Mouse (Mus musculus): ENCODE measurements around the gene Arhgap5. TPM values are rescaled to one million over a fixed set of nuclear protein-coding genes. Genes with fewer than 3 reads are reported as not detected.

Arhgap5 gene
- total RNA-seq, 1 experiment, result 65.5 TPM

GRCm38 (mm10) chr12:52481969-52482550 is 21.7 kb upstream of the Arhgap5 start:
- H3K9me3 ChIP-seq (ENCODE audit: control insufficient read depth, insufficient read depth, low read depth, low read length), result no peaks in the 10 kb centered on the region
- DNase-seq (ENCODE audit: low read depth, low spot score), result no peak
- H3K27ac ChIP-seq (ENCODE audit: insufficient read depth, low read depth, low read length, poor library complexity, severe bottlenecking), result no peak overlapping the region
- TF ChIP-seq MAFK (IDR thresholded peaks at IDR 0.05; ENCODE audit: insufficient read depth, low read depth, low read length) (no peak), HCFC1 (IDR thresholded peaks at IDR 0.05; ENCODE audit: borderline replicate concordance, insufficient read depth, low read length) (no peak), CHD2 (IDR thresholded peaks at IDR 0.05; ENCODE audit: low read depth, low read length) (no peak), ZNF384 (IDR thresholded peaks at IDR 0.05; ENCODE audit: low read depth, low read length) (no peak), ZC3H11A (IDR thresholded peaks at IDR 0.05; ENCODE audit: borderline replicate concordance, low read depth, low read length) (no peak)
- H3K4me3 ChIP-seq (ENCODE audit: insufficient read depth in 1 of 2, low read depth in 1 of 2, low read length in 2 of 2, poor library complexity in 1 of 2, severe bottlenecking in 1 of 2), result no peak overlapping the region
- H3K9ac ChIP-seq (ENCODE audit: insufficient read depth, low read depth, low read length, poor library complexity, severe bottlenecking), result no peak overlapping the region
- no peaks in the 10 kb centered on the region for H3K36me3 ChIP-seq (ENCODE audit: control insufficient read depth, insufficient read depth, low read length, poor library complexity, severe bottlenecking)
- H3K4me1 ChIP-seq (ENCODE audit: control insufficient read depth in 2 of 2, insufficient read depth in 2 of 2, low read length in 2 of 2, poor library complexity in 1 of 2), result 0 out of 4 replicates have a peak, but pooled peaks cover 2 to 3% of the 10 kb centered on the region in 2 experiments
- in situ Hi-C loops (cut with MboI; ENCODE audit: low sequenced_read_pairs in 2 of 2, unreplicated experiment in 2 of 2), result no loop called here

GRCm38 (mm10) chr12:52483219-52483618 is 20.6 kb upstream of the Arhgap5 start:
- DNase-seq (ENCODE audit: low read depth, low spot score), result no peak
- H3K4me1 ChIP-seq (ENCODE audit: control insufficient read depth in 2 of 2, insufficient read depth in 2 of 2, low read length in 2 of 2, poor library complexity in 1 of 2), result 0 out of 4 replicates have a peak, but pooled peaks cover 2 to 3% of the 10 kb centered on the region in 2 experiments
- in situ Hi-C loops (cut with MboI; ENCODE audit: low sequenced_read_pairs in 2 of 2, unreplicated experiment in 2 of 2), result no loop called here
- no peaks in the 10 kb centered on the region for H3K36me3 ChIP-seq (ENCODE audit: control insufficient read depth, insufficient read depth, low read length, poor library complexity, severe bottlenecking)
- H3K4me3 ChIP-seq (ENCODE audit: insufficient read depth in 1 of 2, low read depth in 1 of 2, low read length in 2 of 2, poor library complexity in 1 of 2, severe bottlenecking in 1 of 2), result no peak overlapping the region
- TF ChIP-seq ZNF384 (IDR thresholded peaks at IDR 0.05; ENCODE audit: low read depth, low read length), result no peak
- no peak for TF ChIP-seq MAFK (IDR thresholded peaks at IDR 0.05; ENCODE audit: insufficient read depth, low read depth, low read length)
- TF ChIP-seq ZC3H11A (IDR thresholded peaks at IDR 0.05; ENCODE audit: borderline replicate concordance, low read depth, low read length), result no peak
- no peak overlapping the region for H3K9ac ChIP-seq (ENCODE audit: insufficient read depth, low read depth, low read length, poor library complexity, severe bottlenecking)
- H3K27ac ChIP-seq (ENCODE audit: insufficient read depth, low read depth, low read length, poor library complexity, severe bottlenecking), result no peak overlapping the region
- no peaks in the 10 kb centered on the region for H3K9me3 ChIP-seq (ENCODE audit: control insufficient read depth, insufficient read depth, low read depth, low read length)

- no peak overlapping the region for H3K9ac ChIP-seq (ENCODE audit: insufficient read depth, low read depth, low read length, poor library complexity, severe bottlenecking)
- no peak overlapping the region for H3K27ac ChIP-seq (ENCODE audit: insufficient read depth, low read depth, low read length, poor library complexity, severe bottlenecking)
- in situ Hi-C loops (cut with MboI; ENCODE audit: low sequenced_read_pairs in 2 of 2, unreplicated experiment in 2 of 2), result no loop called here
- no peaks in the 10 kb centered on the region for H3K36me3 ChIP-seq (ENCODE audit: control insufficient read depth, insufficient read depth, low read length, poor library complexity, severe bottlenecking)
- H3K9me3 ChIP-seq (ENCODE audit: control insufficient read depth, insufficient read depth, low read depth, low read length), result no peaks in the 10 kb centered on the region
- DNase-seq (ENCODE audit: low read depth, low spot score), result no peak
- no peak overlapping the region for H3K4me3 ChIP-seq (ENCODE audit: insufficient read depth in 1 of 2, low read depth in 1 of 2, low read length in 2 of 2, poor library complexity in 1 of 2, severe bottlenecking in 1 of 2)
- TF ChIP-seq ZC3H11A (IDR thresholded peaks at IDR 0.05; ENCODE audit: borderline replicate concordance, low read depth, low read length), result no peak
- no peak for TF ChIP-seq MAFK (IDR thresholded peaks at IDR 0.05; ENCODE audit: insufficient read depth, low read depth, low read length)
- no peak for TF ChIP-seq ZNF384 (IDR thresholded peaks at IDR 0.05; ENCODE audit: low read depth, low read length)
- TF ChIP-seq CHD2 (IDR thresholded peaks at IDR 0.05; ENCODE audit: low read depth, low read length), result no peak
- 0 out of 4 replicates have a peak, but pooled peaks cover 2 to 3% of the 10 kb centered on the region in 2 experiments for H3K4me1 ChIP-seq (ENCODE audit: control insufficient read depth in 2 of 2, insufficient read depth in 2 of 2, low read length in 2 of 2, poor library complexity in 1 of 2)
Observed at GRCm38 (mm10) chr12:52488266-52488975, 15.4 kb upstream of the Arhgap5 start.

- peaks cover 3 to 6% of the 10 kb centered on the region in 2 experiments; a peak in 1 of 4 replicates for H3K4me1 ChIP-seq (ENCODE audit: control insufficient read depth in 2 of 2, insufficient read depth in 2 of 2, low read length in 2 of 2, poor library complexity in 1 of 2)
- in situ Hi-C loops (cut with MboI; ENCODE audit: low sequenced_read_pairs in 2 of 2, unreplicated experiment in 2 of 2), result no loop called here
- TF ChIP-seq CHD2 (IDR thresholded peaks at IDR 0.05; ENCODE audit: low read depth, low read length), result no peak
- no peak for TF ChIP-seq ZC3H11A (IDR thresholded peaks at IDR 0.05; ENCODE audit: borderline replicate concordance, low read depth, low read length)
- no peaks in the 10 kb centered on the region for H3K36me3 ChIP-seq (ENCODE audit: control insufficient read depth, insufficient read depth, low read length, poor library complexity, severe bottlenecking)
- no peaks in the 10 kb centered on the region for H3K9me3 ChIP-seq (ENCODE audit: control insufficient read depth, insufficient read depth, low read depth, low read length)
- DNase-seq (ENCODE audit: low read depth, low spot score), result no peak
- H3K4me3 ChIP-seq (ENCODE audit: insufficient read depth in 1 of 2, low read depth in 1 of 2, low read length in 2 of 2, poor library complexity in 1 of 2, severe bottlenecking in 1 of 2), result no peak overlapping the region
- H3K27ac ChIP-seq (ENCODE audit: insufficient read depth, low read depth, low read length, poor library complexity, severe bottlenecking), result no peak overlapping the region
- H3K9ac ChIP-seq (ENCODE audit: insufficient read depth, low read depth, low read length, poor library complexity, severe bottlenecking), result no peak overlapping the region
Observed at GRCm38 (mm10) chr12:52493281-52493681, 10.5 kb upstream of the Arhgap5 start.

Measured in ES-E14 (cell line).